23 mouse cellular contexts compared by ENCODE assay signal in genomic region chr2:3702640-3703190, GRCm38 (mm10).
DNase-seq lines count a peak whose midpoint lies in the region; ATAC-seq lines count a peak whose summit lies in the region.
"Had no signal": no experiment of that assay in that cellular context is flagged by ENCODE, and none has a peak within 500 bp of the region (broad histone marks: within the 10 kb centered on the region; RNA-seq: fewer than 3 reads in every experiment).

No protein-coding gene starts in this region.

- no peaks in the 10 kb centered on the region for H3K36me3 ChIP-seq in kidney, embryonic 15.5 days
- H3K36me3 ChIP-seq: embryonic facial prominence, embryonic 12.5 days; heart, embryonic 10.5 days; hindbrain, embryonic 13.5 days had no signal

- no peak for ATAC-seq in kidney, embryonic 15.5 days (replicated peaks; ENCODE audit: low FRiP score)
- ATAC-seq: activated CD4-positive, CD25-positive, alpha-beta regulatory T cell, adult 4 months; forebrain, embryonic 13.5 days; forebrain, postnatal 0 days; Patski had no signal

- no peaks in the 10 kb centered on the region for H3K27me3 ChIP-seq in kidney, embryonic 15.5 days
- H3K27me3 ChIP-seq: embryonic facial prominence, embryonic 12.5 days; forebrain, embryonic 13.5 days; hindbrain, embryonic 13.5 days; Patski had no signal

- no peak overlapping the region for H3K4me3 ChIP-seq in kidney, embryonic 15.5 days (replicated peaks)
- H3K4me3 ChIP-seq: embryonic facial prominence, embryonic 12.5 days; forebrain, embryonic 13.5 days; heart, embryonic 10.5 days; hindbrain, embryonic 13.5 days had no signal

- H3K9me3 ChIP-seq in kidney, embryonic 15.5 days (replicated peaks) = no peaks in the 10 kb centered on the region
- H3K9me3 ChIP-seq: embryonic facial prominence, embryonic 12.5 days; forebrain, embryonic 13.5 days; heart, embryonic 10.5 days; hindbrain, embryonic 13.5 days had no signal

- intact Hi-C loops in heart, postnatal 10 days (cut with DNase I) = no loop called here
- intact Hi-C loops in left cerebral cortex, postnatal 10 days (cut with DNase I) = no loop called here

- no peak overlapping the region for H3K9ac ChIP-seq in kidney, embryonic 15.5 days
- H3K9ac ChIP-seq: embryonic facial prominence, embryonic 12.5 days; forebrain, embryonic 13.5 days; forebrain, postnatal 0 days; hindbrain, embryonic 13.5 days had no signal

- H3K4me2 ChIP-seq in kidney, embryonic 15.5 days = no peak overlapping the region
- H3K4me2 ChIP-seq: embryonic facial prominence, embryonic 12.5 days; forebrain, embryonic 13.5 days; hindbrain, embryonic 13.5 days had no signal

- peaks cover 16% of the 10 kb centered on the region for H3K4me1 ChIP-seq in kidney, embryonic 15.5 days
- H3K4me1 ChIP-seq: embryonic facial prominence, embryonic 12.5 days; heart, embryonic 10.5 days had no signal

- DNase-seq in heart, adult 11 months = peak; percentile 45
- no peak for DNase-seq in heart, postnatal 10 days
- DNase-seq in kidney, postnatal 4 days = no peak
- peak; percentile 0 for DNase-seq in thymus, postnatal 25 days
- no peak for DNase-seq in thymus, postnatal 0 days (ENCODE audit: low spot score)
- DNase-seq in frontal cortex, postnatal 36 days (ENCODE audit: low spot score in 2 of 2) = no peak
- no peak for DNase-seq in left cerebral cortex, postnatal 10 days (ENCODE audit: extremely low spot score in 1 of 2, low spot score in 2 of 2)
- DNase-seq: adrenal gland, postnatal 14 days; B cell, adult 2 months; cerebellum, adult 11-12 months; cerebellum, adult 9-10 months; cerebellum, postnatal 25 days; forebrain, postnatal 0 days; gastrocnemius, postnatal 36 days; heart, adult 18-20 months; heart, postnatal 14 days had no signal

- peak overlapping the region; percentile 52; the same call in 1 of the 2 replicates for H3K27ac ChIP-seq in kidney, embryonic 15.5 days
- H3K27ac ChIP-seq: embryonic facial prominence, embryonic 12.5 days; forebrain, embryonic 13.5 days; heart, embryonic 10.5 days; hindbrain, embryonic 13.5 days had no signal

- 68% methylated on average over 7 of the region's 7 CpGs for WGBS in kidney, embryonic 15.5 days

Comparison
In these comparisons a context has a peak if more than half of its experiments do, and no peak if none do; other contexts are left out.
1. DNase-seq: peak in heart, adult 11 months (single experiment) and thymus, postnatal 25 days (single experiment); none in heart, postnatal 10 days (0 of 2), kidney, postnatal 4 days (0 of 2), thymus, postnatal 0 days (single experiment), frontal cortex, postnatal 36 days (0 of 2) and left cerebral cortex, postnatal 10 days (0 of 2).